In the genomic region with DNA sequence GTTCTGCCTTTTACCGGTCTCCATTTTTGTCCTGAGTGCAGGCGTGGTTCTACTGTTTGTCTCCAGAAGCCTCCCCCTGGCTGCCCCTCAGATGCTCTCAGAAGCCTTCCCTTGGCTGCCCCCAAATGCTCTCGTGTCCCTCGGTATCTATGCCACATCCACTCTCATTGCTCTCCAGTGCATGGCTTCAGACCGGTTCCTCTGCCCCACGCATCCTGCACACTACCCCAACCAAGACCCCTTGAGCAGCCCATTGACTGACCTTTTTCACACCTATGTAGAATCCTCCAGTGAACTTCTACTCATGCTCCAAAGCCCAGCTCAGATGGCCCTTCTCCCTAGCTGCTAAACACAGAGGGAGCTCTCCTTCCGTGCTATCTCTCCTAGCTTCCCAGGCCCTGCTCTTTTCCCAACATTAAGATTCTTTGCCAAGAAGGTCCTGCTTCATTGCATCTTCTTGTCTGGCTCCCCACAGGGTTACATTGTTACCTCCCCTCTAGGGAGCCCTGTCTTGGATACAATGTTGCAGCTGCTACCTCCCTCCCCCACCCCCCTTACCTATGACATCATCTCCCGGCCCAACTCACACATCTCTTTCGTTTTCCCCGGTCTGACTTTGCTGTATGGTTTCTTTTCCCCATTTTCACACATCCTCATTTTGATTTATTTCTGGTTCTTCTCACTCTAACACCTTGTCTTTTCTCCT, we compare ENCODE assay signal across 9 mouse cellular contexts. TPM values are rescaled to one million over a fixed set of nuclear protein-coding genes. Genes with fewer than 3 reads are reported as not detected.
DNase-seq lines count a peak whose midpoint lies in the region; ATAC-seq and TF ChIP-seq lines count a peak whose summit lies in the region.
"Had no signal": no experiment of that assay in that cellular context is flagged by ENCODE, and none has a peak within 500 bp of the region (broad histone marks: within the 10 kb centered on the region; RNA-seq: fewer than 3 reads in every experiment).

No protein-coding gene starts in this region.

- H3K27me3 ChIP-seq in midbrain, embryonic 13.5 days, result no peaks in the 10 kb centered on the region
- H3K27me3 ChIP-seq in midbrain, embryonic 15.5 days (replicated peaks), result no peaks in the 10 kb centered on the region
- H3K27me3 ChIP-seq in embryonic facial prominence, embryonic 11.5 days (ENCODE audit: control insufficient read depth, insufficient read depth, low read length), result no peaks in the 10 kb centered on the region
- H3K27me3 ChIP-seq in hindbrain, embryonic 14.5 days (ENCODE audit: control insufficient read depth, insufficient read depth, low read length), result no peaks in the 10 kb centered on the region
- no peaks in the 10 kb centered on the region for H3K27me3 ChIP-seq in small intestine, adult 2 months (ENCODE audit: control insufficient read depth, insufficient read depth, low read length)
- H3K27me3 ChIP-seq: embryonic facial prominence, embryonic 12.5 days had no signal

- H3K9ac ChIP-seq in midbrain, embryonic 13.5 days (replicated peaks), result no peak overlapping the region
- H3K9ac ChIP-seq in midbrain, embryonic 15.5 days, result no peak overlapping the region
- no peak overlapping the region for H3K9ac ChIP-seq in embryonic facial prominence, embryonic 11.5 days (replicated peaks; ENCODE audit: low read length)
- H3K9ac ChIP-seq in hindbrain, embryonic 14.5 days, result no peak overlapping the region
- H3K9ac ChIP-seq: embryonic facial prominence, embryonic 12.5 days had no signal

- no peak for TF ChIP-seq CTCF in small intestine, adult 2 months (IDR thresholded peaks at IDR 0.05; ENCODE audit: extremely low read depth, insufficient read length, insufficient replicate concordance, low read depth, low read length)

- H3K4me1 ChIP-seq in midbrain, embryonic 13.5 days (replicated peaks), result peaks cover 88% of the 10 kb centered on the region
- H3K4me1 ChIP-seq in midbrain, embryonic 15.5 days, result peaks cover 75% of the 10 kb centered on the region
- peaks cover 23% of the 10 kb centered on the region for H3K4me1 ChIP-seq in embryonic facial prominence, embryonic 11.5 days (ENCODE audit: control insufficient read depth, insufficient read depth, low read length)
- peaks cover 63% of the 10 kb centered on the region for H3K4me1 ChIP-seq in hindbrain, embryonic 14.5 days (replicated peaks; ENCODE audit: control insufficient read depth, insufficient read depth, low read length)
- H3K4me1 ChIP-seq in small intestine, adult 2 months (ENCODE audit: control insufficient read depth, insufficient read depth, insufficient read length, low read length), result peaks cover 6% of the 10 kb centered on the region

- peak; percentile 50 for DNase-seq in embryonic facial prominence, embryonic 11.5 days (ENCODE audit: low spot score)
- DNase-seq in hindbrain, embryonic 14.5 days (ENCODE audit: low spot score), result peak; percentile 56
- DNase-seq in layer of hippocampus, adult 18-20 months (ENCODE audit: low spot score in 2 of 2), result no peak
- no peak for DNase-seq in lung, postnatal 25 days (ENCODE audit: low spot score)
- no peak for DNase-seq in lung, postnatal 36 days

- 0 out of 2 replicates have a peak, but pooled peaks have one; percentile 12 for ATAC-seq in midbrain, embryonic 13.5 days
- no peak for ATAC-seq in midbrain, embryonic 15.5 days (replicated peaks)
- ATAC-seq in embryonic facial prominence, embryonic 11.5 days (replicated peaks; ENCODE audit: insufficient number of reproducible peaks, low FRiP score, low TSS enrichment, low read depth), result no peak
- no peak for ATAC-seq in hindbrain, embryonic 14.5 days (ENCODE audit: low FRiP score)

- H3K9me3 ChIP-seq in midbrain, embryonic 13.5 days, result no peaks in the 10 kb centered on the region
- H3K9me3 ChIP-seq in midbrain, embryonic 15.5 days, result no peaks in the 10 kb centered on the region
- no peaks in the 10 kb centered on the region for H3K9me3 ChIP-seq in embryonic facial prominence, embryonic 11.5 days (replicated peaks; ENCODE audit: control insufficient read depth, low read length)
- no peaks in the 10 kb centered on the region for H3K9me3 ChIP-seq in hindbrain, embryonic 14.5 days (ENCODE audit: control insufficient read depth, low read length)
- H3K9me3 ChIP-seq: embryonic facial prominence, embryonic 12.5 days had no signal

- no peak overlapping the region for H3K4me2 ChIP-seq in midbrain, embryonic 13.5 days (replicated peaks)
- H3K4me2 ChIP-seq in midbrain, embryonic 15.5 days, result no peak overlapping the region
- no peak overlapping the region for H3K4me2 ChIP-seq in embryonic facial prominence, embryonic 11.5 days (ENCODE audit: low read depth, low read length)
- no peak overlapping the region; the same call in 1 of the 2 replicates for H3K4me2 ChIP-seq in hindbrain, embryonic 14.5 days (replicated peaks)
- H3K4me2 ChIP-seq: embryonic facial prominence, embryonic 12.5 days had no signal

- no peak for TF ChIP-seq POLR2A in small intestine, adult 2 months (IDR thresholded peaks at IDR 0.05; ENCODE audit: low read depth, low read length)

- 47% methylated on average over 10 of the region's 10 CpGs for WGBS in midbrain, embryonic 13.5 days
- 49% methylated on average over 10 of the region's 10 CpGs for WGBS in midbrain, embryonic 15.5 days
- WGBS in embryonic facial prominence, embryonic 11.5 days, result 63% methylated on average over 10 of the region's 10 CpGs
- 47% methylated on average over 10 of the region's 10 CpGs for WGBS in hindbrain, embryonic 14.5 days
- 50% methylated on average over 10 of the region's 10 CpGs for WGBS in small intestine, adult 2 months

- 0 out of 2 replicates have a peak, but pooled peaks cover 5% of the 10 kb centered on the region for H3K36me3 ChIP-seq in midbrain, embryonic 13.5 days
- no peaks in the 10 kb centered on the region for H3K36me3 ChIP-seq in midbrain, embryonic 15.5 days (replicated peaks)
- H3K36me3 ChIP-seq in embryonic facial prominence, embryonic 11.5 days (replicated peaks; ENCODE audit: control insufficient read depth, insufficient read depth, low read depth, low read length), result no peaks in the 10 kb centered on the region
- no peaks in the 10 kb centered on the region for H3K36me3 ChIP-seq in hindbrain, embryonic 14.5 days (replicated peaks; ENCODE audit: control insufficient read depth, insufficient read depth)
- no peaks in the 10 kb centered on the region for H3K36me3 ChIP-seq in small intestine, adult 2 months (ENCODE audit: control insufficient read depth, insufficient read depth, low read length)

- H3K4me3 ChIP-seq in midbrain, embryonic 13.5 days (replicated peaks), result no peak overlapping the region
- H3K4me3 ChIP-seq in midbrain, embryonic 15.5 days, result no peak overlapping the region
- no peak overlapping the region for H3K4me3 ChIP-seq in embryonic facial prominence, embryonic 11.5 days (ENCODE audit: low read depth, low read length)
- H3K4me3 ChIP-seq in hindbrain, embryonic 14.5 days (replicated peaks; ENCODE audit: low read length), result no peak overlapping the region
- peak overlapping the region; percentile 15; the same call in 1 of the 2 replicates for H3K4me3 ChIP-seq in small intestine, adult 2 months (ENCODE audit: low read depth, low read length)
- H3K4me3 ChIP-seq: embryonic facial prominence, embryonic 12.5 days had no signal

- H3K27ac ChIP-seq in midbrain, embryonic 13.5 days, result peak overlapping the region; percentile 36
- H3K27ac ChIP-seq in midbrain, embryonic 15.5 days, result no peak overlapping the region
- no peak overlapping the region for H3K27ac ChIP-seq in embryonic facial prominence, embryonic 11.5 days (replicated peaks; ENCODE audit: low read depth, low read length)
- 0 out of 2 replicates have a peak overlapping the region, but pooled peaks have one; percentile 10 for H3K27ac ChIP-seq in hindbrain, embryonic 14.5 days
- no peak overlapping the region for H3K27ac ChIP-seq in small intestine, adult 2 months (ENCODE audit: insufficient read depth, low read depth, low read length)
- H3K27ac ChIP-seq: embryonic facial prominence, embryonic 12.5 days had no signal

RNA-seq across cellular contexts. Expression of a gene that starts 9.4 kb away (rescaled TPM):
- polyA plus RNA-seq in midbrain, embryonic 13.5 days (2015; fragmentation: Nextera tagmentation; extraction: Ambion mirVana), result 72.3 and 72.9 TPM in 2 replicates
- 180 and 186 TPM in 2 replicates for polyA plus RNA-seq in midbrain, embryonic 15.5 days (2015; fragmentation: Nextera tagmentation; extraction: Ambion mirVana)
- 12.3 and 13.6 TPM in 2 replicates for polyA plus RNA-seq in embryonic facial prominence, embryonic 11.5 days (2014; fragmentation: Nextera tagmentation; extraction: Ambion mirVana)
- polyA plus RNA-seq in hindbrain, embryonic 14.5 days (2014; fragmentation: Nextera tagmentation; extraction: Ambion mirVana), result 110 and 129 TPM in 2 replicates
- 14.2 and 16.8 TPM in 2 replicates for polyA plus RNA-seq in small intestine, adult 2 months (2012; rRNA removed)
- total RNA-seq in layer of hippocampus, adult 18-20 months (2021), result 100 to 1,000 TPM; 145 to 146 TPM

Comparison
In these comparisons a context has a peak if more than half of its experiments do, and no peak if none do; other contexts are left out.
1. H3K27ac ChIP-seq: peak in midbrain, embryonic 13.5 days (single experiment) and hindbrain, embryonic 14.5 days (single experiment); none in midbrain, embryonic 15.5 days (single experiment), embryonic facial prominence, embryonic 11.5 days (single experiment) and small intestine, adult 2 months (single experiment).
2. DNase-seq: peak in embryonic facial prominence, embryonic 11.5 days (single experiment) and hindbrain, embryonic 14.5 days (single experiment); none in layer of hippocampus, adult 18-20 months (0 of 2), lung, postnatal 25 days (single experiment) and lung, postnatal 36 days (single experiment).